Mouse (Mus musculus): ENCODE results near the gene Kcnip1.

- no peak for TF ChIP-seq CTCF (conservative IDR thresholded peaks at IDR 0.05; ENCODE audit: insufficient read depth, insufficient read length, low read depth, low read length)
- TF ChIP-seq POLR2A (IDR thresholded peaks at IDR 0.05; ENCODE audit: low read depth, low read length) = no peak
Observed at GRCm38 (mm10) chr11:33766976-33767938, 225.7 kb downstream of the Kcnip1 start.
